Mouse (Mus musculus) cortical plate, adult 2 months (tissue): ENCODE data around the gene Pdgfa.

ENCODE experiments used
- CTCF ChIP-seq: fragments of 200-500 bp; IDR thresholded peaks from 2 replicates; pipeline ENCODE4 v1.5.1; 2011; ENCODE audit warnings: mild to moderate bottlenecking, control low read depth, low read length; ENCODE audit not compliant: insufficient read depth; ENCODE audit errors: extremely low read depth
- POLR2A ChIP-seq: fragments of 200-500 bp; IDR thresholded peaks from 2 replicates; pipeline ENCODE4 v1.6.1; 2011; ENCODE audit warnings: mild to moderate bottlenecking, low read length, control low read depth; ENCODE audit not compliant: insufficient read depth; ENCODE audit errors: extremely low read depth

DNA sequence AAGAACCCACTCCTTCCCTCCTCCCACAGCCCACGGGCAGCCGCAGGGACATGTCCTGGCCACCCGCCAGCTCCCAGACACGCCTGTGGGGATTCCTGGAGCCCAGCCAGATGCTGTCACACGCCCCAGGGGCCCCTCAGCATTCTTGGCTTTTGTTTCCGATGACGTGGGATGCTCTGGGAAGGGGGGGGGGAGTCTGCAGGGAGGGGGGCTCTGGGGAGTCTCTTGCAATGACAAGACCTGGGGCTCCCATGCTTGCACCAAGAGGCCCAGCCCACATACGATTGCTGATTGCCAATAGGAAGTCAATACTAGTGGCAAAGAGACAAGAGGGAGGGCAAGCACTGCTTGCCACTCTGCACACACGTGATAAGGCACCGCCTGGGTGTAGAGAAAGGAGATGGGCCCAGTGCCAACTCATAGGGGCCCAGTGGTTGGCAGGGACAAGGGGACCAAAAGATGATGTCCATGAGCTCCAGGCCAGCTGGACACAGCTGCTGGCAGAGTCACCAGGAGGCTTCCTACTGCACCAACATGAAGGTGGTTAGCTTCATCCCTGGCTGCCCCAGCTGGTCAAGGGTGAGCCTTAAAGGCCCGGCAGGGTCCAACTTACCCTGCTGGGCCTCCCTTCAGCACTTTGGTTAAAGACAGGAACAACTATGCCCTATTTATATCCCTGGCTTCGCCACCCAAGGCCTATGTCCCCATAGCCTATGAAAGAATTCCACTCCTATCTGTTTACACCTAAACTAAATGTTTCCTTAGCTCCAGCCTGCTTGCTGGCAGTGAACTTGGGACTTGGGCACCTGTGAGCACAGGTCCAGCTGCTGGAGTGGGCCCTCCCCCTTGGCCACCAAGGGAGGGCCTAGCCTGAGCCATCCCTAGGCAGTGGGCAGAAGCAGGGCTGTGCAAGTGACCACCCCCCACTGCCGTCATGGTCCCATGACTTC lies 48.9 kb downstream of the Pdgfa start:
- TF ChIP-seq CTCF (no peak), POLR2A (no peak)
